ENCODE assay signal across 8 mouse cellular contexts in genomic region chr5:150952328-150952668, GRCm38 (mm10). TPM values are rescaled to one million over a fixed set of nuclear protein-coding genes. Genes with fewer than 3 reads are reported as not detected.
A peak's percentile ranks its signal among the peaks of the same experiment; 100 is the strongest.
DNase-seq lines count a peak whose midpoint lies in the region; ATAC-seq lines count a peak whose summit lies in the region.

Gene Kl (plus strand): TSS chr5:150952607.

- no peaks in the 10 kb centered on the region for H3K9me3 ChIP-seq in heart, embryonic 14.5 days (ENCODE audit: control insufficient read depth, low read length)
- H3K9me3 ChIP-seq in hindbrain, embryonic 14.5 days (ENCODE audit: control insufficient read depth, low read length), result no peaks in the 10 kb centered on the region
- H3K9me3 ChIP-seq in liver, embryonic 16.5 days (replicated peaks; ENCODE audit: control insufficient read depth, low read length), result no peaks in the 10 kb centered on the region

- H3K4me1 ChIP-seq in heart, embryonic 14.5 days (ENCODE audit: control insufficient read depth in 2 of 2, insufficient read depth in 2 of 2, low read length in 2 of 2), result peaks cover 0 to 10% of the 10 kb centered on the region in 2 experiments; a peak in 1 of 4 replicates
- no peaks in the 10 kb centered on the region; the same call in 1 of the 2 replicates for H3K4me1 ChIP-seq in brown adipose tissue, adult 24 weeks (ENCODE audit: control insufficient read depth, insufficient read depth, insufficient read length, low read length)
- H3K4me1 ChIP-seq in hindbrain, embryonic 14.5 days (replicated peaks; ENCODE audit: control insufficient read depth, insufficient read depth, low read length), result peaks cover 10% of the 10 kb centered on the region
- H3K4me1 ChIP-seq in liver, embryonic 16.5 days (ENCODE audit: control insufficient read depth, low read depth, low read length), result no peaks in the 10 kb centered on the region

- H3K27me3 ChIP-seq in heart, embryonic 14.5 days (ENCODE audit: control insufficient read depth, insufficient read depth, low read length), result peaks cover 47% of the 10 kb centered on the region
- H3K27me3 ChIP-seq in hindbrain, embryonic 14.5 days (ENCODE audit: control insufficient read depth, insufficient read depth, low read length), result peaks cover 12% of the 10 kb centered on the region
- H3K27me3 ChIP-seq in liver, embryonic 16.5 days (ENCODE audit: control insufficient read depth, insufficient read depth, low read depth, low read length), result peaks cover 23% of the 10 kb centered on the region

- peak within 1 kb of the TSS; percentile 49 to 54 for H3K4me3 ChIP-seq in heart, embryonic 14.5 days (ENCODE audit: control insufficient read depth in 1 of 2, insufficient read depth in 1 of 2, low read depth in 1 of 2, low read length in 2 of 2)
- H3K4me3 ChIP-seq in brown adipose tissue, adult 24 weeks (ENCODE audit: insufficient read depth, low read depth, low read length), result peak within 1 kb of the TSS; percentile 45
- H3K4me3 ChIP-seq in hindbrain, embryonic 14.5 days (replicated peaks; ENCODE audit: low read length), result peak within 1 kb of the TSS; percentile 52
- peak within 1 kb of the TSS; percentile 45 for H3K4me3 ChIP-seq in liver, embryonic 16.5 days (ENCODE audit: low read depth, low read length)

- ATAC-seq in heart, embryonic 14.5 days (ENCODE audit: insufficient number of reproducible peaks, insufficient read depth, low FRiP score, low read depth), result no peak
- ATAC-seq in hindbrain, embryonic 14.5 days (ENCODE audit: low FRiP score), result peak; percentile 37
- no peak; the same call in 1 of the 2 replicates for ATAC-seq in liver, embryonic 16.5 days (ENCODE audit: low read depth)

- H3K27ac ChIP-seq in heart, embryonic 14.5 days (replicated peaks in 1 of 2; ENCODE audit: control insufficient read depth in 1 of 2, insufficient read depth in 1 of 2, low read depth in 2 of 2, low read length in 2 of 2), result no peak within 1 kb of the TSS
- H3K27ac ChIP-seq in brown adipose tissue, adult 24 weeks (replicated peaks; ENCODE audit: low read depth, low read length), result no peak within 1 kb of the TSS
- H3K27ac ChIP-seq in hindbrain, embryonic 14.5 days, result no peak within 1 kb of the TSS
- no peak within 1 kb of the TSS for H3K27ac ChIP-seq in liver, embryonic 16.5 days (ENCODE audit: low read length)

- peak within 1 kb of the TSS; percentile 80 for H3K4me2 ChIP-seq in heart, embryonic 14.5 days (ENCODE audit: low read length)
- peak within 1 kb of the TSS; percentile 80 for H3K4me2 ChIP-seq in hindbrain, embryonic 14.5 days (replicated peaks)
- peak within 1 kb of the TSS; percentile 54 for H3K4me2 ChIP-seq in liver, embryonic 16.5 days (ENCODE audit: low read depth, low read length)

- no peaks in the 10 kb centered on the region for H3K36me3 ChIP-seq in heart, embryonic 14.5 days (ENCODE audit: control insufficient read depth, insufficient read depth, low read length)
- no peaks in the 10 kb centered on the region for H3K36me3 ChIP-seq in hindbrain, embryonic 14.5 days (replicated peaks; ENCODE audit: control insufficient read depth, insufficient read depth)
- no peaks in the 10 kb centered on the region for H3K36me3 ChIP-seq in liver, embryonic 16.5 days (ENCODE audit: control insufficient read depth, insufficient read depth)

- peak within 1 kb of the TSS; percentile 62 for H3K9ac ChIP-seq in heart, embryonic 14.5 days (ENCODE audit: low read length)
- peak within 1 kb of the TSS; percentile 65 for H3K9ac ChIP-seq in hindbrain, embryonic 14.5 days
- no peak within 1 kb of the TSS for H3K9ac ChIP-seq in liver, embryonic 16.5 days (ENCODE audit: low read depth, low read length)

- 2% methylated on average over 14 of the region's 22 CpGs for WGBS in heart, embryonic 14.5 days
- 4% methylated on average over 22 of the region's 22 CpGs for WGBS in hindbrain, embryonic 14.5 days
- 5% methylated on average over 21 of the region's 22 CpGs for WGBS in liver, embryonic 16.5 days (ENCODE audit: insufficient replicate concordance)

- no peak for DNase-seq in heart, postnatal 4 days
- DNase-seq in hindbrain, embryonic 14.5 days (ENCODE audit: low spot score), result no peak
- DNase-seq in adrenal gland, adult (ENCODE audit: inconsistent age in 2 of 2, low spot score in 1 of 2), result no peak
- DNase-seq in urinary bladder, adult 18-20 months (ENCODE audit: low spot score in 2 of 2), result no peak
- no peak for DNase-seq in yolk sac, embryonic 10.5 days (ENCODE audit: low spot score)

RNA-seq across cellular contexts. Expression of gene Kl, which starts in this region (rescaled TPM):
- 0.70 and 1.2 TPM in 2 replicates for polyA plus RNA-seq in heart, embryonic 14.5 days (2014; fragmentation: Nextera tagmentation; extraction: Ambion mirVana)
- under 1 TPM; 0.05 to 0.07 TPM for total RNA-seq in heart, postnatal 4 days (2021)
- polyA plus RNA-seq in brown adipose tissue, adult 24 weeks (2012; ENCODE audit: insufficient read depth, insufficient read length, missing spikeins), result not detected in 2 replicates
- 1.2 and 1.9 TPM in 2 replicates for polyA plus RNA-seq in hindbrain, embryonic 14.5 days (2014; fragmentation: Nextera tagmentation; extraction: Ambion mirVana)
- polyA plus RNA-seq in liver, embryonic 16.5 days (2015; fragmentation: Nextera tagmentation; extraction: Ambion mirVana), result 0.08 and 0.12 TPM in 2 replicates
